Mouse (Mus musculus) embryonic facial prominence, embryonic 15.5 days (tissue): ENCODE measurements around the gene Tcp10a. TPM values are rescaled to one million over a fixed set of nuclear protein-coding genes. Genes with fewer than 3 reads are reported as not detected.
"Not testable (repeated sequence)": the region's sequence is repeated elsewhere in the genome, so short reads cannot be mapped to it uniquely, and the experiment has no call there.

ENCODE experiments used
- ATAC-seq: fragments of 200-750 bp; cut with Nextera tagmentation; 2 replicates; pipeline ENCODE4 v1.8.0; 2017; ENCODE audit warnings: low read depth, moderate TSS enrichment; ENCODE audit not compliant: insufficient number of reproducible peaks, low FRiP score, low TSS enrichment
- H3K27ac ChIP-seq: fragments of 300-500 bp; sonication (generic); replicated peaks from 2 replicates; pipeline ENCODE4 v1.5.1; 2015; ENCODE audit warnings: mild to moderate bottlenecking, inconsistent platforms
- H3K27me3 ChIP-seq: fragments of 300-500 bp; sonication (generic); 2 replicates; pipeline ENCODE4 v1.6.1; 2015; ENCODE audit warnings: inconsistent platforms
- H3K36me3 ChIP-seq: fragments of 300-500 bp; sonication (generic); 2 replicates; pipeline ENCODE4 v1.6.1; 2015; ENCODE audit warnings: mild to moderate bottlenecking, inconsistent platforms
- H3K4me1 ChIP-seq: fragments of 300-500 bp; sonication (generic); 2 replicates; pipeline ENCODE4 v1.6.1; 2015; ENCODE audit warnings: inconsistent platforms
- H3K4me2 ChIP-seq: fragments of 300-500 bp; sonication (generic); replicated peaks from 2 replicates; pipeline ENCODE4 v1.6.1; 2015; ENCODE audit warnings: mild to moderate bottlenecking, inconsistent platforms
- H3K4me3 ChIP-seq: fragments of 300-500 bp; sonication (generic); replicated peaks from 2 replicates; pipeline ENCODE4 v1.5.1; 2015; ENCODE audit warnings: mild to moderate bottlenecking, inconsistent platforms
- H3K9ac ChIP-seq: fragments of 300-500 bp; sonication (generic); 2 replicates; pipeline ENCODE4 v1.6.1; 2015; ENCODE audit warnings: inconsistent platforms
- H3K9me3 ChIP-seq: fragments of 300-500 bp; sonication (generic); replicated peaks from 2 replicates; pipeline ENCODE4 v1.6.1; 2016; ENCODE audit warnings: inconsistent platforms
- WGBS: fragments of 180-500 bp; shearing (Covaris S2); methylation state at CpG from one replicate; pipeline ENCODE4 v1.1.7; 2015; 5-methylcytosine and 5-hydroxymethylcytosine counted together
- polyA plus RNA-seq: library from polyadenylated mRNA; unstranded; fragments of >200 nt; fragmentation: Nextera tagmentation; extraction: Ambion mirVana; gene quantifications from 2 replicates; pipeline ENCODE4 v1.2.1, GENCODE M21; 2015

The Tcp10a gene
- polyA plus RNA-seq, 1 experiment from 2014 or later, result not detected

- not testable (repeated sequence) for H3K36me3 ChIP-seq, H3K9me3 ChIP-seq, H3K4me2 ChIP-seq, H3K4me3 ChIP-seq, H3K9ac ChIP-seq, H3K27me3 ChIP-seq, H3K27ac ChIP-seq, H3K4me1 ChIP-seq
- peak; percentile 41; the same call in 1 of the 2 replicates for ATAC-seq
- WGBS, result 93% methylated on average over 1 of the region's 3 CpGs
These were observed 52.7 kb downstream of the Tcp10a start for GRCm38 (mm10) chr17:7376951-7377700.

- H3K9ac ChIP-seq, H3K4me2 ChIP-seq, H3K4me1 ChIP-seq, ATAC-seq, H3K27me3 ChIP-seq, H3K27ac ChIP-seq, H3K4me3 ChIP-seq, H3K36me3 ChIP-seq, H3K9me3 ChIP-seq: not testable (repeated sequence)
- WGBS, result 51% methylated on average over 3 of the region's 3 CpGs
These were observed 53.5 kb downstream of the Tcp10a start for GRCm38 (mm10) chr17:7377907-7378306.

GRCm38 (mm10) chr17:7382711-7383110 is 58.3 kb downstream of the Tcp10a start:
- H3K27me3 ChIP-seq, H3K27ac ChIP-seq, H3K9ac ChIP-seq, H3K4me3 ChIP-seq, ATAC-seq, H3K9me3 ChIP-seq, H3K4me2 ChIP-seq, H3K36me3 ChIP-seq, H3K4me1 ChIP-seq: not testable (repeated sequence)
- WGBS, result 90% methylated on average over 1 of the region's 3 CpGs

GRCm38 (mm10) chr17:7383167-7384143 is 59.0 kb downstream of the Tcp10a start:
- H3K9ac ChIP-seq, H3K4me3 ChIP-seq, H3K27ac ChIP-seq, H3K4me1 ChIP-seq, H3K36me3 ChIP-seq, H3K27me3 ChIP-seq, ATAC-seq, H3K4me2 ChIP-seq, H3K9me3 ChIP-seq: not testable (repeated sequence)
- 76% methylated on average over 12 of the region's 13 CpGs for WGBS

- not testable (repeated sequence) for H3K4me1 ChIP-seq, H3K9ac ChIP-seq, H3K27me3 ChIP-seq, ATAC-seq, H3K36me3 ChIP-seq, H3K9me3 ChIP-seq, H3K4me3 ChIP-seq, H3K27ac ChIP-seq, H3K4me2 ChIP-seq
- 72% methylated on average over 3 of the region's 3 CpGs for WGBS
These were observed 60.9 kb downstream of the Tcp10a start, which contains the start of gene Unc93a2 for GRCm38 (mm10) chr17:7385364-7385763. Gene Unc93a2, minus strand, starts transcription at chr17:7385464.

GRCm38 (mm10) chr17:7386016-7386415 is 61.6 kb downstream of the Tcp10a start:
- H3K4me2 ChIP-seq, H3K4me3 ChIP-seq, H3K9ac ChIP-seq, ATAC-seq, H3K27me3 ChIP-seq, H3K4me1 ChIP-seq, H3K9me3 ChIP-seq, H3K27ac ChIP-seq, H3K36me3 ChIP-seq: not testable (repeated sequence)
- 63% methylated on average over 8 of the region's 8 CpGs for WGBS

- not testable (repeated sequence) for H3K9me3 ChIP-seq, H3K9ac ChIP-seq, H3K36me3 ChIP-seq, H3K4me1 ChIP-seq, H3K27me3 ChIP-seq, H3K4me3 ChIP-seq, H3K27ac ChIP-seq, H3K4me2 ChIP-seq
- ATAC-seq, result peak; percentile 41; the same call in 1 of the 2 replicates
- WGBS, result no CpG with 5 or more reads among the region's 2 CpGs
These were observed 64.0 kb downstream of the Tcp10a start for GRCm38 (mm10) chr17:7388341-7388957.

GRCm38 (mm10) chr17:7388958-7389356 is 64.5 kb downstream of the Tcp10a start:
- H3K9me3 ChIP-seq, H3K4me1 ChIP-seq, H3K27ac ChIP-seq, H3K27me3 ChIP-seq, H3K9ac ChIP-seq, H3K36me3 ChIP-seq, ATAC-seq, H3K4me2 ChIP-seq, H3K4me3 ChIP-seq: not testable (repeated sequence)
- 62% methylated on average over 7 of the region's 8 CpGs for WGBS

GRCm38 (mm10) chr17:7389898-7390297 is 65.5 kb downstream of the Tcp10a start:
- not testable (repeated sequence) for H3K27me3 ChIP-seq, H3K4me2 ChIP-seq, H3K27ac ChIP-seq, ATAC-seq, H3K4me1 ChIP-seq, H3K36me3 ChIP-seq, H3K9me3 ChIP-seq, H3K4me3 ChIP-seq, H3K9ac ChIP-seq
- 45% methylated on average over 7 of the region's 7 CpGs for WGBS

- not testable (repeated sequence) for H3K36me3 ChIP-seq, H3K4me3 ChIP-seq, H3K9me3 ChIP-seq, H3K27ac ChIP-seq, H3K9ac ChIP-seq, H3K4me1 ChIP-seq, ATAC-seq, H3K4me2 ChIP-seq, H3K27me3 ChIP-seq
- WGBS, result 86% methylated on average over 7 of the region's 7 CpGs
These were observed 70.7 kb downstream of the Tcp10a start for GRCm38 (mm10) chr17:7395116-7395515.
